Mouse (Mus musculus) CH12.LX (cell line): ENCODE results near the gene Fndc3a. TPM values are rescaled to one million over a fixed set of nuclear protein-coding genes. Genes with fewer than 3 reads are reported as not detected.

Experiments used
- DNase-seq: peaks from one replicate; pipeline ENCODE4 v3.0.0-alpha.2; 2013; ENCODE audit errors: extremely low read depth
- H3K27ac ChIP-seq: 2 replicates; pipeline ENCODE4 v1.5.1; 2012; ENCODE audit warnings: low read depth, mild to moderate bottlenecking, control low read depth, moderate library complexity; ENCODE audit not compliant: insufficient read depth
- H3K27me3 ChIP-seq: replicated peaks from 2 replicates; pipeline ENCODE3; 2012; ENCODE audit warnings: inconsistent platforms
- H3K36me3 ChIP-seq, 2 experiments: replicated peaks in 1 of 2; 2 replicates each; pipeline versions ENCODE3 to v1.6.1; 2012; ENCODE audit warnings: inconsistent platforms in 1 of 2, low read length in 1 of 2, mild to moderate bottlenecking in 1 of 2, mixed read lengths in 1 of 2, moderate library complexity in 1 of 2; ENCODE audit not compliant: control insufficient read depth in 1 of 2, insufficient read depth in 1 of 2
- H3K4me1 ChIP-seq, 2 experiments: 2 replicates each; pipeline ENCODE4 v1.6.1; 2012; ENCODE audit warnings: inconsistent platforms in 1 of 2, moderate library complexity in 1 of 2; ENCODE audit not compliant: insufficient read depth in 2 of 2, control insufficient read depth in 1 of 2
- H3K4me2 ChIP-seq: 2 replicates; pipeline ENCODE4 v1.6.1; 2012; ENCODE audit warnings: low read depth, mild to moderate bottlenecking, control low read depth; ENCODE audit not compliant: poor library complexity, insufficient read depth, severe bottlenecking
- H3K4me3 ChIP-seq, 3 experiments: fragments of 150-350 bp in 1 of 3; sonication (generic) in 1 of 3; replicated peaks in 1 of 3; 2 replicates each; pipeline versions ENCODE3 to v1.5.1; 2011 to 2012; ENCODE audit warnings: low read depth in 2 of 3, low read length in 2 of 3, mild to moderate bottlenecking in 2 of 3, moderate library complexity in 2 of 3, control low read depth in 1 of 3, improper control_type of control experiment in 1 of 3, inconsistent platforms in 1 of 3, mixed read lengths in 1 of 3; ENCODE audit not compliant: poor library complexity in 1 of 3
- H3K79me2 ChIP-seq: replicated peaks from 2 replicates; pipeline ENCODE4 v1.6.1; 2012; ENCODE audit warnings: mild to moderate bottlenecking, moderate library complexity; ENCODE audit not compliant: control insufficient read depth, poor library complexity, insufficient read depth, severe bottlenecking; ENCODE audit errors: extremely low read depth
- H3K9ac ChIP-seq: 2 replicates; pipeline ENCODE4 v1.6.1; 2012; ENCODE audit warnings: low read depth, mild to moderate bottlenecking, control low read depth, moderate library complexity; ENCODE audit not compliant: insufficient read depth
- H3K9me3 ChIP-seq: replicated peaks from 2 replicates; pipeline ENCODE3; 2012; ENCODE audit warnings: low read length, inconsistent platforms, mixed read lengths
- CHD1 ChIP-seq: IDR thresholded peaks from 2 replicates; pipeline ENCODE4 v1.6.1; 2012; ENCODE audit warnings: low read depth, low read length, improper control_type of control experiment, inconsistent platforms
- CHD2 ChIP-seq: IDR thresholded peaks from 2 replicates; pipeline ENCODE4 v1.6.1; 2011; ENCODE audit warnings: low read length, improper control_type of control experiment
- CTCF ChIP-seq, 2 experiments: IDR thresholded peaks in 1 of 2; conservative IDR thresholded peaks in 1 of 2; 2 replicates each; pipeline ENCODE4 v1.5.1; 2011 to 2012; ENCODE audit warnings: low read depth in 2 of 2, low read length in 2 of 2, improper control_type of control experiment in 1 of 2, inconsistent platforms in 1 of 2, mild to moderate bottlenecking in 1 of 2, moderate library complexity in 1 of 2
- E2F4 ChIP-seq: IDR thresholded peaks from 2 replicates; pipeline ENCODE4 v1.6.1; 2011; ENCODE audit warnings: low read depth, low read length, improper control_type of control experiment; ENCODE audit not compliant: insufficient replicate concordance
- ETS1 ChIP-seq: conservative IDR thresholded peaks from 2 replicates; pipeline ENCODE4 v1.6.1; 2012; ENCODE audit warnings: low read depth, mild to moderate bottlenecking, inconsistent platforms, low read length, improper control_type of control experiment, moderate library complexity
- GABPA ChIP-seq: IDR thresholded peaks from 2 replicates; pipeline ENCODE4 v1.6.1; 2012; ENCODE audit warnings: low read depth, low read length, improper control_type of control experiment, inconsistent platforms; ENCODE audit not compliant: insufficient replicate concordance
- JUN ChIP-seq: IDR thresholded peaks from 2 replicates; pipeline ENCODE4 v1.6.1; 2011; ENCODE audit warnings: low read depth, mild to moderate bottlenecking, low read length, improper control_type of control experiment, moderate library complexity; ENCODE audit not compliant: insufficient read depth
- JUND ChIP-seq: conservative IDR thresholded peaks from 2 replicates; pipeline ENCODE4 v1.6.1; 2011; ENCODE audit warnings: low read depth, low read length, improper control_type of control experiment
- MAFK ChIP-seq: IDR thresholded peaks from 2 replicates; pipeline ENCODE4 v1.6.1; 2011; ENCODE audit warnings: low read length, improper control_type of control experiment; ENCODE audit not compliant: insufficient replicate concordance
- MAX ChIP-seq: IDR thresholded peaks from 2 replicates; pipeline ENCODE4 v1.6.1; 2011; ENCODE audit warnings: low read length, improper control_type of control experiment
- MAZ ChIP-seq: IDR thresholded peaks from 2 replicates; pipeline ENCODE4 v1.6.1; 2012; ENCODE audit warnings: low read depth, mild to moderate bottlenecking, inconsistent platforms, low read length, improper control_type of control experiment, moderate library complexity
- MEF2A ChIP-seq: IDR thresholded peaks from 2 replicates; pipeline ENCODE4 v1.6.1; 2014; ENCODE audit warnings: low read depth, mild to moderate bottlenecking, inconsistent platforms, low read length, improper control_type of control experiment, borderline replicate concordance
- MXI1 ChIP-seq: IDR thresholded peaks from 2 replicates; pipeline ENCODE4 v1.6.1; 2011; ENCODE audit warnings: mild to moderate bottlenecking, low read depth, low read length, improper control_type of control experiment
- RCOR1 ChIP-seq: conservative IDR thresholded peaks from 2 replicates; pipeline ENCODE4 v1.6.1; 2012; ENCODE audit warnings: low read depth, mild to moderate bottlenecking, inconsistent platforms, low read length, improper control_type of control experiment
- SIN3A ChIP-seq: IDR thresholded peaks from 2 replicates; pipeline ENCODE4 v1.6.1; 2012; ENCODE audit warnings: low read length, improper control_type of control experiment, inconsistent platforms
- TBP ChIP-seq: conservative IDR thresholded peaks from 2 replicates; pipeline ENCODE4 v1.6.1; 2011; ENCODE audit warnings: low read depth, low read length, improper control_type of control experiment
- TCF12 ChIP-seq: IDR thresholded peaks from 2 replicates; pipeline ENCODE4 v1.6.1; 2014; ENCODE audit warnings: low read depth, mild to moderate bottlenecking, inconsistent platforms, low read length, improper control_type of control experiment
- USF1 ChIP-seq: IDR thresholded peaks from 2 replicates; pipeline ENCODE4 v1.6.1; 2014; ENCODE audit warnings: low read depth, mild to moderate bottlenecking, inconsistent platforms, low read length, improper control_type of control experiment
- USF2 ChIP-seq: conservative IDR thresholded peaks from 2 replicates; pipeline ENCODE4 v1.6.1; 2011; ENCODE audit warnings: low read depth, low read length, improper control_type of control experiment
- ZKSCAN1 ChIP-seq: IDR thresholded peaks from 2 replicates; pipeline ENCODE4 v1.6.1; 2012; ENCODE audit warnings: low read depth, inconsistent platforms, low read length, improper control_type of control experiment, borderline replicate concordance
- dilution Hi-C: fragments of 300-500 bp; cut with MboI; formaldehyde crosslinking; loops from 2 replicates; pipeline ENCODE4 v1.14.3; 2020; ENCODE audit warnings: low sequenced_read_pairs; ENCODE audit not compliant: extremely low pct_unique_long_range_greater_than_20kb, extremely low pct_ligation_motif_present
- in situ Hi-C: fragments of 300-500 bp; cut with MboI; formaldehyde crosslinking; loops from 3 replicates; pipeline ENCODE4 v1.14.3; 2019; ENCODE audit warnings: low sequenced_read_pairs, low pct_ligation_motif_present, low pct_unique_long_range_greater_than_20kb, mixed read lengths
- polyA plus RNA-seq: library from polyadenylated mRNA; unstranded; fragments of >175 nt; gene quantifications from 2 replicates; pipeline ENCODE4 v1.2.1, GENCODE M21; 2012; ENCODE audit warnings: low read depth; ENCODE audit not compliant: insufficient read length
- total RNA-seq, 2 experiments: library from RNA; depleted of rRNA; stranded (reverse); fragments of 300-350 nt in 1 of 2; fragments of >200 nt in 1 of 2; gene quantifications; 2 replicates each; pipeline ENCODE4 v1.2.3; 2012 to 2014

Gene Fndc3a
- total and polyA plus RNA-seq, 3 experiments = 35.4 to 48.6 (median 40.0) TPM

GRCm38 (mm10) chr14:72493775-72494174 lies 216.0 kb downstream of the Fndc3a start:
- H3K9me3 ChIP-seq = no peaks in the 10 kb centered on the region
- H3K4me2 ChIP-seq = no peak overlapping the region
- no peak for TF ChIP-seq CHD1
- no peak for TF ChIP-seq MAX
- TF ChIP-seq USF2 = no peak
- TF ChIP-seq TCF12 = no peak
- TF ChIP-seq RCOR1 = no peak
- TF ChIP-seq ZKSCAN1 = no peak
- TF ChIP-seq MAZ = no peak
- TF ChIP-seq GABPA = no peak
- no peak for TF ChIP-seq CHD2
- TF ChIP-seq E2F4 = no peak
- TF ChIP-seq ETS1 = no peak
- H3K36me3 ChIP-seq = no peaks in the 10 kb centered on the region
- DNase-seq = no peak
- H3K27me3 ChIP-seq = peaks cover 3% of the 10 kb centered on the region
- in situ Hi-C loops (no loop called here), dilution Hi-C loops (no loop called here)
- H3K9ac ChIP-seq = no peak overlapping the region
- no peaks in the 10 kb centered on the region for H3K79me2 ChIP-seq
- H3K27ac ChIP-seq = no peak overlapping the region
- peaks cover 0 to 10% of the 10 kb centered on the region in 2 experiments; a peak in 2 of 4 replicates for H3K4me1 ChIP-seq
- no peak overlapping the region for H3K4me3 ChIP-seq

GRCm38 (mm10) chr14:72491738-72492137 lies 218.1 kb downstream of the Fndc3a start, which contains the start of gene Gm9195:
Gm9195 (minus strand) TSS chr14:72491838.
- in situ Hi-C loops = no loop called here
- no peaks in the 10 kb centered on the region for H3K9me3 ChIP-seq
- no peaks in the 10 kb centered on the region for H3K4me1 ChIP-seq
- H3K79me2 ChIP-seq = no peaks in the 10 kb centered on the region
- no peak for DNase-seq
- TF ChIP-seq JUND (no peak), TBP (no peak), JUN (no peak), MEF2A (no peak), USF1 (no peak), TCF12 (no peak), SIN3A (no peak), CTCF (conservative IDR thresholded peaks at IDR 0.05 in 1 of 2, IDR thresholded peaks at IDR 0.05 in 1 of 2; ENCODE audit: low read depth in 2 of 2, low read length in 2 of 2) (no peak), ETS1 (no peak), MAZ (no peak), MAFK (no peak), MXI1 (no peak), CHD1 (no peak)
- TF ChIP-seq, all 38 proteins: peak for 0
- no peak within 1 kb of the TSS for H3K9ac ChIP-seq
- dilution Hi-C loops = no loop called here
- H3K4me3 ChIP-seq = no peak within 1 kb of the TSS
- no peaks in the 10 kb centered on the region for H3K36me3 ChIP-seq
- H3K27me3 ChIP-seq = peaks cover 3% of the 10 kb centered on the region
- H3K27ac ChIP-seq = no peak within 1 kb of the TSS
- no peak within 1 kb of the TSS for H3K4me2 ChIP-seq
